8 mouse cellular contexts compared by ENCODE assay signal in the genomic region with DNA sequence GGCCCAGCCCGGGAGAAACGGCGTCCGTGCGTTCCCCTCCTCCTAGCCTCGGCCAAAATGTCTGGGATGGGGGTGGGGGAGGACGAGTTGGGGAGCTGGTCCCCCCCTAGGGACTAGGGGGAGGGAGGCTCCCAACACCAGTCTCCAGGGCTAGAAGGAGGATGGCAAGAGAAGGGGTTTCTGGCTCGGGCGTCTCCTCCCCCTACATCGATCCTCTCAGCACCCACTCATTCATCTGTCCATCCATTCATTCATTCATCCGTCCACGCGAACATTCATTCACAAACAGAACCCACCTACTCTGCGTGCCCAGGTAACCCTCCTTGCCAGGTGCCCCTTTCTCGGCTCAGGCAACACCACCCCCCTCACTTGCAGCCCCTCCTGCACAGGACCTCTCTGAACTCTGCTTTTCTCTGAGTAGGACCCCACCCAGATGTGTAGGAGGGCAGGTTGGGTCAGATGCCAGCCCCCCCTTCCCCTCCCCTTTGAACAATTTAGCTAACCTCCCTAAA. TPM values are rescaled to one million over a fixed set of nuclear protein-coding genes. Genes with fewer than 3 reads are reported as not detected.
DNase-seq lines count a peak whose midpoint lies in the region; ATAC-seq and TF ChIP-seq lines count a peak whose summit lies in the region.

No protein-coding gene starts in this region.

- H3K27me3 ChIP-seq in liver, adult 2 months (ENCODE audit: control insufficient read depth, insufficient read depth, low read length) = 0 out of 2 replicates have a peak, but pooled peaks cover 4% of the 10 kb centered on the region
- H3K27me3 ChIP-seq in forebrain, embryonic 13.5 days = peaks cover 45% of the 10 kb centered on the region
- H3K27me3 ChIP-seq in limb, embryonic 10.5 days (ENCODE audit: low read depth, poor library complexity, severe bottlenecking) = peaks cover 100% of the 10 kb centered on the region
- peaks cover 13% of the 10 kb centered on the region; the same call in 1 of the 2 replicates for H3K27me3 ChIP-seq in neural tube, embryonic 14.5 days (ENCODE audit: control insufficient read depth, insufficient read depth, low read length)

- peak overlapping the region; percentile 24; the same call in 1 of the 2 replicates for H3K9ac ChIP-seq in liver, adult 2 months (ENCODE audit: low read depth, low read length)
- peak overlapping the region; percentile 88 for H3K9ac ChIP-seq in forebrain, embryonic 13.5 days
- peak overlapping the region; percentile 74 for H3K9ac ChIP-seq in neural tube, embryonic 14.5 days (replicated peaks; ENCODE audit: low read depth, low read length)

- no peaks in the 10 kb centered on the region; the same call in 1 of the 2 replicates for H3K4me1 ChIP-seq in liver, adult 2 months (ENCODE audit: control insufficient read depth, insufficient read depth, low read length)
- peaks cover 46% of the 10 kb centered on the region for H3K4me1 ChIP-seq in forebrain, embryonic 13.5 days
- H3K4me1 ChIP-seq in limb, embryonic 10.5 days = peaks cover 47% of the 10 kb centered on the region
- H3K4me1 ChIP-seq in neural tube, embryonic 14.5 days (ENCODE audit: control insufficient read depth, insufficient read depth, low read length) = peaks cover 21% of the 10 kb centered on the region

- no peaks in the 10 kb centered on the region for H3K36me3 ChIP-seq in liver, adult 2 months (ENCODE audit: control insufficient read depth, insufficient read depth, low read length)
- H3K36me3 ChIP-seq in forebrain, embryonic 13.5 days (ENCODE audit: poor library complexity, severe bottlenecking) = no peaks in the 10 kb centered on the region
- no peaks in the 10 kb centered on the region for H3K36me3 ChIP-seq in limb, embryonic 10.5 days
- H3K36me3 ChIP-seq in neural tube, embryonic 14.5 days (ENCODE audit: control insufficient read depth, insufficient read depth, low read length) = no peaks in the 10 kb centered on the region

- no peak overlapping the region for H3K27ac ChIP-seq in liver, adult 2 months (replicated peaks; ENCODE audit: insufficient read depth, low read depth, low read length)
- H3K27ac ChIP-seq in forebrain, embryonic 13.5 days = no peak overlapping the region
- H3K27ac ChIP-seq in limb, embryonic 10.5 days = peak overlapping the region; percentile 82
- no peak overlapping the region for H3K27ac ChIP-seq in neural tube, embryonic 14.5 days (ENCODE audit: low read depth, low read length)

- 15% methylated on average over 15 of the region's 15 CpGs for WGBS in liver, adult 2 months
- WGBS in forebrain, embryonic 13.5 days = 5% methylated on average over 13 of the region's 15 CpGs
- WGBS in limb, embryonic 10.5 days = 3% methylated on average over 15 of the region's 15 CpGs
- 2% methylated on average over 15 of the region's 15 CpGs for WGBS in neural tube, embryonic 14.5 days

- H3K79me2 ChIP-seq in liver, adult 2 months (ENCODE audit: control insufficient read depth, insufficient read depth, low read length) = 0 out of 2 replicates have a peak, but pooled peaks cover 4% of the 10 kb centered on the region

- peak overlapping the region; percentile 98 for H3K4me2 ChIP-seq in forebrain, embryonic 13.5 days
- H3K4me2 ChIP-seq in neural tube, embryonic 14.5 days (ENCODE audit: low read depth, low read length) = peak overlapping the region; percentile 91

- TF ChIP-seq CTCF in liver, adult 2 months (IDR thresholded peaks at IDR 0.05; ENCODE audit: low read depth, low read length) = no peak

- no peak for DNase-seq in liver, adult 2 months (ENCODE audit: extremely low read depth, low read depth, low spot score)
- DNase-seq in liver = no peak
- peak; percentile 59 for DNase-seq in limb, embryonic 10.5 days (ENCODE audit: low spot score)
- DNase-seq in gastrocnemius, adult 18-20 months (ENCODE audit: low spot score) = no peak
- no peak for DNase-seq in ovary, adult 18-20 months (ENCODE audit: low spot score)
- no peak for DNase-seq in frontal cortex, postnatal 10 days (ENCODE audit: low spot score in 2 of 2)

- H3K9me3 ChIP-seq in forebrain, embryonic 13.5 days (replicated peaks) = no peaks in the 10 kb centered on the region
- H3K9me3 ChIP-seq in limb, embryonic 10.5 days (replicated peaks) = no peaks in the 10 kb centered on the region
- H3K9me3 ChIP-seq in neural tube, embryonic 14.5 days (ENCODE audit: control insufficient read depth, low read length) = no peaks in the 10 kb centered on the region

- ATAC-seq in forebrain, embryonic 13.5 days = no peak; the same call in 1 of the 2 replicates
- ATAC-seq in neural tube, embryonic 14.5 days (ENCODE audit: low read depth) = peak; percentile 18; the same call in 1 of the 2 replicates

- TF ChIP-seq POLR2A in liver, adult 2 months (IDR thresholded peaks at IDR 0.05; ENCODE audit: extremely low read depth, insufficient read depth, low read length) = no peak

- H3K4me3 ChIP-seq in liver, adult 2 months (ENCODE audit: insufficient read depth, low read depth, low read length) = peak overlapping the region; percentile 57; the same call in 1 of the 2 replicates
- H3K4me3 ChIP-seq in forebrain, embryonic 13.5 days = peak overlapping the region; percentile 80
- peak overlapping the region; percentile 68 for H3K4me3 ChIP-seq in limb, embryonic 10.5 days
- H3K4me3 ChIP-seq in neural tube, embryonic 14.5 days (ENCODE audit: low read depth, low read length) = peak overlapping the region; percentile 76

RNA-seq across cellular contexts. Expression of gene Otub1, which starts 39.9 kb away (rescaled TPM):
- 39.5 and 43.3 TPM in 2 replicates for total RNA-seq in liver, adult 2 months (2014; rRNA removed)
- polyA plus RNA-seq in liver, adult 2 months (2012; rRNA removed) = 55.9 and 61.2 TPM in 2 replicates
- 242 and 249 TPM in 2 replicates for polyA plus RNA-seq in forebrain, embryonic 13.5 days (2015; fragmentation: Nextera tagmentation; extraction: Ambion mirVana)
- 252 and 263 TPM in 2 replicates for polyA plus RNA-seq in limb, embryonic 10.5 days (2016; fragmentation: Nextera tagmentation; extraction: Ambion mirVana)
- polyA plus RNA-seq in neural tube, embryonic 14.5 days (2014; fragmentation: Nextera tagmentation; extraction: Ambion mirVana) = 240 and 255 TPM in 2 replicates
- total RNA-seq in gastrocnemius, adult 18-20 months (2021) = 10 to 100 TPM; 50.8 to 57.0 TPM

RNA-seq across cellular contexts. Expression of gene Cox8a, which starts 51.2 kb away (rescaled TPM):
- total RNA-seq in liver, adult 2 months (2014; rRNA removed) = 252 and 362 TPM in 2 replicates
- 1,697 and 1,918 TPM in 2 replicates for polyA plus RNA-seq in liver, adult 2 months (2012; rRNA removed)
- polyA plus RNA-seq in forebrain, embryonic 13.5 days (2015; fragmentation: Nextera tagmentation; extraction: Ambion mirVana) = 673 and 749 TPM in 2 replicates
- polyA plus RNA-seq in limb, embryonic 10.5 days (2016; fragmentation: Nextera tagmentation; extraction: Ambion mirVana) = 862 and 928 TPM in 2 replicates
- 1,130 and 1,330 TPM in 2 replicates for polyA plus RNA-seq in neural tube, embryonic 14.5 days (2014; fragmentation: Nextera tagmentation; extraction: Ambion mirVana)
- total RNA-seq in gastrocnemius, adult 18-20 months (2021) = 100 to 1,000 TPM in 1 of 2 experiments, 10 to 100 TPM in 1; 72.3 to 102 TPM

Comparison
In these comparisons a context has a peak if more than half of its experiments do, and no peak if none do; other contexts are left out.
1. H3K9ac ChIP-seq: peak in every context shown above with its lines; median percentile 88 in forebrain, embryonic 13.5 days; 74 in neural tube, embryonic 14.5 days; 24 in liver, adult 2 months.